ENCODE assay signal across 8 mouse cellular contexts in genomic region chr13:92750976-92751518, GRCm38 (mm10). TPM values are rescaled to one million over a fixed set of nuclear protein-coding genes. Genes with fewer than 3 reads are reported as not detected.
DNase-seq lines count a peak whose midpoint lies in the region; ATAC-seq lines count a peak whose summit lies in the region.

No protein-coding gene starts in this region.

- H3K9me3 ChIP-seq in limb, embryonic 11.5 days (ENCODE audit: control insufficient read depth, low read length): no peaks in the 10 kb centered on the region
- no peaks in the 10 kb centered on the region for H3K9me3 ChIP-seq in midbrain, embryonic 13.5 days

- no peak overlapping the region for H3K9ac ChIP-seq in limb, embryonic 11.5 days (ENCODE audit: low read length)
- H3K9ac ChIP-seq in midbrain, embryonic 13.5 days (replicated peaks): no peak overlapping the region

- no peak overlapping the region for H3K27ac ChIP-seq in limb, embryonic 11.5 days (replicated peaks; ENCODE audit: low read depth, low read length)
- H3K27ac ChIP-seq in midbrain, embryonic 13.5 days: no peak overlapping the region

- no peaks in the 10 kb centered on the region for H3K36me3 ChIP-seq in limb, embryonic 11.5 days (ENCODE audit: control insufficient read depth, insufficient read depth, low read length)
- no peaks in the 10 kb centered on the region for H3K36me3 ChIP-seq in midbrain, embryonic 13.5 days

- H3K4me2 ChIP-seq in limb, embryonic 11.5 days (ENCODE audit: low read depth, severe bottlenecking): no peak overlapping the region
- no peak overlapping the region for H3K4me2 ChIP-seq in midbrain, embryonic 13.5 days (replicated peaks)

- H3K4me3 ChIP-seq in limb, embryonic 11.5 days (ENCODE audit: low read depth, low read length): no peak overlapping the region
- no peak overlapping the region for H3K4me3 ChIP-seq in midbrain, embryonic 13.5 days (replicated peaks)

- WGBS in limb, embryonic 11.5 days: 20% methylated on average over 7 of the region's 7 CpGs
- WGBS in midbrain, embryonic 13.5 days: 29% methylated on average over 7 of the region's 7 CpGs

- ATAC-seq in granulocyte monocyte progenitor cell, adult 5-6 weeks (replicated peaks; ENCODE audit: poor library complexity, severe bottlenecking): peak; percentile 91
- 0 out of 2 replicates have a peak, but pooled peaks have one; percentile 58 for ATAC-seq in limb, embryonic 11.5 days (ENCODE audit: insufficient number of reproducible peaks, low FRiP score, low TSS enrichment, low read depth)
- ATAC-seq in midbrain, embryonic 13.5 days: peak; percentile 83

- H3K27me3 ChIP-seq in limb, embryonic 11.5 days (ENCODE audit: control insufficient read depth, insufficient read depth, low read length): no peaks in the 10 kb centered on the region
- no peaks in the 10 kb centered on the region for H3K27me3 ChIP-seq in midbrain, embryonic 13.5 days

- DNase-seq in CD4-positive helper T cell, adult 2 months (ENCODE audit: low read depth, low spot score): peak; percentile 54
- DNase-seq in adrenal gland, postnatal 10 days: peak; percentile 80
- DNase-seq in embryo, embryonic 9.5 days (ENCODE audit: extremely low spot score): peak; percentile 76
- peak; percentile 61 for DNase-seq in kidney, adult 18-20 months
- DNase-seq in limb, embryonic 11.5 days (ENCODE audit: low spot score): peak; percentile 77
- peak; percentile 40 to 61 for DNase-seq in spleen, postnatal 36 days (ENCODE audit: low spot score in 2 of 2)

- no peaks in the 10 kb centered on the region for H3K4me1 ChIP-seq in limb, embryonic 11.5 days (ENCODE audit: control insufficient read depth, insufficient read depth, low read length)
- H3K4me1 ChIP-seq in midbrain, embryonic 13.5 days (replicated peaks): no peaks in the 10 kb centered on the region

RNA-seq across cellular contexts. Expression of gene Thbs4, which starts 43.6 kb away (rescaled TPM):
- total RNA-seq in adrenal gland, postnatal 10 days (2021): 1 to 10 TPM; 5.4 to 6.8 TPM
- not detected in 2 replicates for total RNA-seq in granulocyte monocyte progenitor cell, adult 5-6 weeks (2014; fragmentation: Nextera tagmentation)
- total RNA-seq in granulocyte monocyte progenitor cell, adult 5-6 weeks (2017): not detected in 2 replicates
- 0.61 and 0.72 TPM in 2 replicates for polyA plus RNA-seq in limb, embryonic 11.5 days (2014; fragmentation: Nextera tagmentation; extraction: Ambion mirVana)
- 2.8 TPM in 2 replicates for polyA plus RNA-seq in midbrain, embryonic 13.5 days (2015; fragmentation: Nextera tagmentation; extraction: Ambion mirVana)

Comparison
In these comparisons a context has a peak if more than half of its experiments do, and no peak if none do; other contexts are left out.
1. RNA of gene Thbs4, which starts 43.6 kb away (total RNA-seq): 5.4 to 6.8 TPM in adrenal gland, postnatal 10 days; not detected in granulocyte monocyte progenitor cell, adult 5-6 weeks; every median in the first group is over 4 times any median in the second.
2. Peak in every context shown above with its lines, with median percentiles within 50 percentile points of each other: DNase-seq and ATAC-seq.